Mouse (Mus musculus) layer of hippocampus, postnatal 25 days (tissue): Measurements from ENCODE around the gene Atxn7l1. TPM values are rescaled to one million over a fixed set of nuclear protein-coding genes. Genes with fewer than 3 reads are reported as not detected.
"Not testable (repeated sequence)": the region's sequence is repeated elsewhere in the genome, so short reads cannot be mapped to it uniquely, and the experiment has no call there.

Experiments
- DNase-seq, 2 experiments: peaks; one replicate each; pipeline ENCODE4 v3.0.0; 2022; ENCODE audit warnings: mixed read lengths in 2 of 2, low spot score in 1 of 2; ENCODE audit errors: extremely low spot score in 1 of 2
- total RNA-seq, 2 experiments: library from RNA; stranded (reverse); gene quantifications; 2 replicates each; pipeline ENCODE4 v1.2.3; 2021

Atxn7l1 gene
- total RNA-seq, 2 experiments from 2014 or later: 47.3 to 56.3 TPM

DNA sequence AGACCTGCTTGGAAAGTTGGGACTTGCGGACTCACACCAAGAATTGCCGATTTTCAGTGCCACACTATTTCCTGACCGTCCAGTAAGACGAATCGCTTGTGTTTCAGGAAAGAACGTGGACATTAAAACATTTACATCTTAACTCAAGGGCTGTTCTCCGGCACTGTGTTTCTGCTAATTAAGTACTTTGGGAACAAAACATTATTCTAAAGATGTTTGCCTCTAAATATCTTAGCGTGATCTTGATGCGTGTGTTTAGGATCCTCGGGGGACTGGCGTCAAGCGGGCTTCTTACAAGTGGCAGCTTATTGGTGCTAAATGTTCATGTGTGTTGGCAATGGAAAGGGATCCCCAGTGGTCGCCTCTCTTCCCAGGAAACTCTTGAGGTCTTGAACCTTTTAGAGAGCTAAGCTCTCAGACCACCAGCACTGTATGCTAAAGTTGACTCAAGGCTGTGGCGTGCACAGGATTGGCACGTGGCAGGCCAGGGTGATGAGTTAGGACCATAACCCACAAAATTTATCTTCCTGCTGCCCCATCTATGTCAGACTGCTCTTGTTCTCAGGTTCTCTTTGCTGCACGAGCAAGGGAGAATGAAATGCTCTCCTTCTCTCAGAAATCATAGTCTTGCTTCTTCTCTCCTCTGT lies 2.2 kb downstream of the Atxn7l1 start:
- no peak for DNase-seq

DNA sequence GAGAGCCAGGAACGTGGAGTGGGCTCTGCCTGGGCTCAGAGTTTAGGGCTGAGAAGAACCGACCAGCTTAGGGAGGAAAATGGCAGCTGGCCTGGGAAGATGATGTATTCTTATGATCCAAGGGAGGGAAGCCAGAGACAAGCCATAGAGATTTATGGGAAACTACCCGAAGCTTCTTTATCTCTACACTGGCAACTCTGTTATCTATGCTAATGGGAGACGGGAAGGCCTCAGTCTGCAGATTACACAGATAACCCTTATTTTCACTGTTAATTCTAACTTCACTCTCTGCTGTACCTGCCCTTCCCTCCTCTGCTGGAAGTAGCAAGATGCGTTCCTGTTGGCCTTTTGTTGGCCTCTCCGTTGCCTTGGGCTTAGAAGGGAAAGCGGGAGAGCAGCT lies 5.6 kb downstream of the Atxn7l1 start:
- DNase-seq: no peak

- DNase-seq: no peak
These were observed 6.4 kb downstream of the Atxn7l1 start for GRCm38 (mm10) chr12:33153850-33154249.

GRCm38 (mm10) chr12:33154732-33155131 lies 7.2 kb downstream of the Atxn7l1 start:
- no peak for DNase-seq

- no peak for DNase-seq
These were observed 9.0 kb downstream of the Atxn7l1 start for GRCm38 (mm10) chr12:33156334-33157018.

GRCm38 (mm10) chr12:33158256-33158655 lies 10.8 kb downstream of the Atxn7l1 start:
- no peak for DNase-seq

DNA sequence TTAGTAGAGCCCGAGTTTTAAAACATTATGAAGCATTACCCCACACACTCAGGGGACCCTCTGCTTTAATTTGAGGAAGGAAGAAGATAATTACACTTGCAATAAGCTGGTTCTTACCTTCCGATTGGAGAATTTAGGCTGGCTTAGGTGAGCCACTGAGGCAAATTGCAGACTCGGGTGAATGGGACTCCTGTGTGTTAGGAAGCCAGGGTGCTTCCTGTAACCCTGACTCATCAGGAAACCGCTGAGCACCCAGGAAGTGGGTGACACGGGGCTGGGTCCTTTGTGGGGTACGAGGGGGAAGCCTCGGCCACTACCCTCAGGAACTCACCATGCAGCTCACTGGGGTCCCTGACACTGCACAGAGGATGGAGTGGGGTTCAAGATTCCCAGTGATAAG lies 12.9 kb downstream of the Atxn7l1 start:
- DNase-seq: no peak

DNA sequence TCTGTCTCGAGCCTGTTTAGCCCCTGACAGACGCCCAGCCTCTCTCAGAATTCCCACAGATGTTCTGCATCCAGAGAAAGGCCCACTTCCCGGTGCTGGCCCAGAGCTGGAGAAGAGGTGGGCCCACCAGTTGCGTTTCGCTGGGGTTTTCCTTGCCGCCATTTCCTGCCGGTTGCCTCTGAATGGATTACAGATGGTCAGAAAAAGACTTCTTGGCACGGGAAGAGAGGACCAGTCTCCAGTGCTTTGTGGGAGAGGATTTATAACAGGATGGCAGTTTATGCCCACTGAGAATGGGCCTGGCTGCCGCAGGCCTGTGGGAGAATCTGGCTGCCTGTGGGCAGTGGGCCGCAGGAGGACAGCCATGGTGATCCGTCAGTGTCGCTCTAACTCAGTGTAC lies 15.0 kb downstream of the Atxn7l1 start:
- DNase-seq: no peak

GRCm38 (mm10) chr12:33164019-33164418 lies 16.5 kb downstream of the Atxn7l1 start:
- not testable (repeated sequence) for DNase-seq

GRCm38 (mm10) chr12:33166712-33167111 lies 19.2 kb downstream of the Atxn7l1 start:
- DNase-seq: no peak

GRCm38 (mm10) chr12:33167545-33167944 lies 20.1 kb downstream of the Atxn7l1 start:
- no peak for DNase-seq

- no peak for DNase-seq
These were observed 21.0 kb downstream of the Atxn7l1 start for GRCm38 (mm10) chr12:33168491-33168890.

GRCm38 (mm10) chr12:33169777-33170494 lies 22.4 kb downstream of the Atxn7l1 start:
- no peak for DNase-seq

- DNase-seq: no peak
These were observed 23.3 kb downstream of the Atxn7l1 start for GRCm38 (mm10) chr12:33170822-33171221.

DNA sequence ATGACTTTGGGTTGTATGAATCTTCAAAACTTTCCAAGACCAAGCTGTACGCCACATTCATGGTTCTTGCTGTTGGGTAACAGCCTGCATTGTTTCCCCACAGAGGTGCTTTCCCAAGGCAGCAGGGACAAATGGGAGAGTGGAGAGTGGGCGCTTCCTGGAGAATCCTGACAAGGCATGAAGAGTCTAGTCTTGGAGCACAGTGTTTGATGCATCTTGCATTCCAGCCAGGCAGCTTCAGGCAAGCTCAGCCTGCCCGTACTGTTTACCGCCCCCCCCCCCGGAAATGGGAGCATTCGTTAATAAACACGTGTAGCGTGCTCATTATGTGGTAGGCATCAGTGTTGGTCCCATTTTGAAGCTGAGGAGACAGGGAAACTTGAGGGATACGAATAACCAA lies 25.4 kb downstream of the Atxn7l1 start:
- no peak for DNase-seq

DNA sequence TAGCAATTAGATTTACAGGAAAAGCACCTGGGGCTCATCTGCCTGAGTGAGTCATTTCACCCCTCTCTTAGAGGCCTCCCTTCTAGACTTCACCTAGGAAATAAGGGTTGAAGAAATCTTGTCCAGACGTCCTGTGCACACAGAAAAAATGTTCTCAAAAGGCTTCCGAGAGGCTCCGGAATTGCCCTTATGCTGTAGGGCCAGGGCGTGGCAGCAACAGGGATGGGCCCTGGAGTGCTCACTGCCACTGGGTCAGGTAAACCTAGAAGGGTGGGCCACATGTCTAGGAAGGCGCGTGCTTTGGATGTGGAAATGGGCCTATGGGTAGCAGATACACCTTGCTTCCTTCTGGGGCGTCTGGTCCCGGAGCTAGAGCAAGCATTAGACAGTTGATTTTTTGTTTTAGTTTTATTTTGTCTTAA lies 26.2 kb downstream of the Atxn7l1 start:
- DNase-seq: no peak

DNA sequence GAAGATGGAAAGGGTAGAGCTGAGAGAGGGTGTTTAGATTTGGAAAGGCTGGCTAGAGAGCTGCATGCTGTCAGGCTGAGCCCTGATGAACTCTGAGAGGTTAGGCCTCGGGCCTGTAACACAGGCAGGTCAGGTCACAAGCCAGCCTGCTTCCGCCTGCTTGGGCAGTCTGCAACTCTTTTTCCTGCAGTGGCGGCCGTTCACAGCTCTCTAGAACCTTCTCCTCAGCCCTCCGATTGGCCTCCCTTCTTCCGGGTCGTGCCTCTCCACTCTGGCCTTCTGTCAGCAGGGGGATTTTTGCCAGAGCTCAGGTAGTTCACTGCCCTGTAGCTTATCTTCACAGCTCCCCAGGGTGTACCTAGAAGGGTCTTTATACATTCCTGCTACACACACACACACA lies 26.7 kb downstream of the Atxn7l1 start:
- DNase-seq: no peak

- DNase-seq: no peak
These were observed 27.3 kb downstream of the Atxn7l1 start for GRCm38 (mm10) chr12:33174675-33175357.

GRCm38 (mm10) chr12:33175621-33176554 lies 28.4 kb downstream of the Atxn7l1 start:
- no peak for DNase-seq

DNA sequence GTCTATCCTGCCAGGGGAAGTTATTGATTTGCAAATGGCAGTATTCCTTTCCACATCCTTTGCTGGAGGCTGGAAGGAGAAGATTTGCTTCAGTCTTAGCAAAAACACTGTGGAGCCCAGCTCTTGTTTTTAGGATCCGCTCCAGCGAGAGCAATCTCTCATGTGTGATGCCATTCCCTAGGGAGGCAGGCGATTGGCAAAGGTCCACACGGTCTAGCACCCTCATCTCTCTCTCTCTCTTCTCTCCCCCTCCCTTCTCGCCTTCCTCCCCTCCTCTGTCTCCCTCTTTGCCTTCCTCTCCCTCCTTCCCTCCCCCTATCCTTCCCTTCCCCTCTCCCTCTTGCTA lies 29.0 kb downstream of the Atxn7l1 start:
- DNase-seq: no peak
